Mouse (Mus musculus) thymus, postnatal 4 days (tissue): ENCODE results near the gene Hs2st1.
A peak's percentile ranks its signal among the peaks of the same experiment; 100 is the strongest.

Experiments used
- DNase-seq: peaks from one replicate; pipeline ENCODE4 v3.0.0; 2021

The Hs2st1 gene

GRCm38 (mm10) chr3:144570047-144570815 is at the start of gene Hs2st1, which contains the start of gene Selenof:
Gene Hs2st1 (minus strand): TSS chr3:144570181.
Gene Selenof (plus strand): TSS chr3:144570304.
- DNase-seq: peak; percentile 94

GRCm38 (mm10) chr3:144617633-144618180 is 47.7 kb upstream of the Hs2st1 start:
- DNase-seq: no peak

DNA sequence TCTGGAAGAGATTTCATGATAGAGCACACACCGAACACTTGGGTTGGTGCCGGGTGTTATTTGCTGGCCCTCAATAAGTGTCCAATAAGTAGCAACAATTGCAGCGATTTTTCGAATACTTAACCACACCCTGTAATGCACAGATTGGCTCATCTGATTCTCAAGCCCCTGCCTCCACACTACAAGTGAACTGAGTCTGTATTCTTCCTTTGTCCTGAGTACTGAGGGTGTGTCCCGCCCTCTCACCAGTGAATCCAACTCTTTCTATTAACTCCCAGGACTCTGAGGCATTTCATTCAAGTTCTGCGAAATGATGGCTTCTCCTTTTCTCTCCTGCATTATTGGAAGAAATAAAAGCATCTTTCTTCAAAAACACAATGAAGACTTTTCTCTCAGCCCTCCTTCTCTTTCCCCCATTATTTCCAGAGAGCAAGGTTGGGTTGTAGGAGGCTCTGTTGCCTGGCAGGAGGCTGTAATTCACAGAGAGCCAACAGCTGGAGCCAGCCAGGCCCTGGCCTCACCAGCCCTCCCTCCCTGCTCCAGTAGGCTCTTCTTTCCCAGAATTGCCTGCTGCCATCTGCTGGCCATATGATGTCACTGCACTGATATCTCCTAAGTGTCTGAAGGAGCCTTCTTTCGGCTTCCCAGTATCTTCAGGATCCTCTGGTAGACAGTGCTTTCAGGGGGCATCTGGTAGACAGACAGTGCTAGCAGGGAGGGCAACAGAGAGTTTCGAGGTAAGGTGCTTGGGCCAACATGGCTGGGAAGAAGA is 46.9 kb upstream of the Hs2st1 start:
- DNase-seq: peak; percentile 83

DNA sequence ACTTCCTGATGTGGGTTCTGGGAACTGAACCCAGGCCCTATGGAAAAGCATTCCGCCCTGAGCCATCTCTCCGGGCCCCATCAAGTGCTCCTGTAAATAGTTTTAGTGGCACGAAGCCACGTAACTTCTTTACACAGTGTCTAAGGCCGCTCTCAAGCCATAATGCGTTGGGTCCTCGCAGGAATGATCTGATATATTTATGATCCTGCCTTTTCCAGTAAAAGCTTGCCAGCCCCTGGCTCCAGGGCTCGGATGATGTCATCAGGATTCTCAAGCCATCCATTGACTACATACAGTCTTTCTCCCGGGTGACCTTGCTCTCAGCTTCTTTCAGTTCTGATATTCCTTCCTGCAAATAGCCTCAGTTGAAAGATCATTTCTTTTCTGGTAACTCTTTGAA is 45.5 kb upstream of the Hs2st1 start:
- no peak for DNase-seq

DNA sequence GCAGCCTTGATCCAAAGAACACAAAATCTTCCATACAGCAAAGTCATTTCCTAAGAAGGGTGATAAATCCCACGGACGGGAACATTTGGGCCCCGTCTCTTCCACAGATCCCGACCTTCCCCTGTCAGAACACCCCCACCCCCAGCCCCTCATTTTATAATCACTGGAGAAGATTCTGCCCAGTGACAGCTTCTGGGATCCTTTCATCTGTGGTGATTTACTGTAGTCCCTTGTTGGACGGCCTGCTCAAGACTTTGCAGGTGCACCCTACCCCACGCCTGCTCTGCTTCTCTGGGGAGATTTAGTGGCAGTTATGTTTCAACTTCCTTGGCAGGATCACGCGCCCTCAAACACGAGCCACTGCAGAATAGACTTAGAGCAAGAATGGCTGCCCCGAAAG is 44.7 kb upstream of the Hs2st1 start:
- DNase-seq: no peak

DNA sequence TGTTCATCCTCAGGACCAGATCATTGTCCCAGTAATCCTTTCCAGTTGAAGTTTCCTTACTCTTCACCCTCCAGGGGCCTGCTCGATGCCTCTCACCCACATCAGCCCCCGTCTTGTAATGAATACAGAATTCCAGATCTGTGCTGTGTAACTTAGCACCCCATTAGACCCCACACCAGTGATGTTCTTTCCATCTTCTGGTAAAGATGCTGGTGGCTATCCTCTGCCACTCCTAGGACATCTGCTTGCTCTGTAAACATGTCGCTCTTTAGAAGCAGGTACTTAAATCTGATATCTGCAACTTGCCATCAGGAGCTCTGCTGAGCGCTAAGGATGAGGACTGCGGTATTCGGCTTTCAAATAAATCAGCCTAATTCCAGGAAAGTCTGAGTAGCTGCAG is 44.3 kb upstream of the Hs2st1 start:
- DNase-seq: no peak

- no peak for DNase-seq
These were observed 42.4 kb upstream of the Hs2st1 start for GRCm38 (mm10) chr3:144612382-144612781.

- no peak for DNase-seq
These were observed 41.8 kb upstream of the Hs2st1 start for GRCm38 (mm10) chr3:144611626-144612271.

GRCm38 (mm10) chr3:144610759-144611158 is 40.8 kb upstream of the Hs2st1 start:
- no peak for DNase-seq

- no peak for DNase-seq
These were observed 38.1 kb upstream of the Hs2st1 start for GRCm38 (mm10) chr3:144608090-144608489.

GRCm38 (mm10) chr3:144606449-144606848 is 36.5 kb upstream of the Hs2st1 start:
- peak; percentile 35 for DNase-seq

DNA sequence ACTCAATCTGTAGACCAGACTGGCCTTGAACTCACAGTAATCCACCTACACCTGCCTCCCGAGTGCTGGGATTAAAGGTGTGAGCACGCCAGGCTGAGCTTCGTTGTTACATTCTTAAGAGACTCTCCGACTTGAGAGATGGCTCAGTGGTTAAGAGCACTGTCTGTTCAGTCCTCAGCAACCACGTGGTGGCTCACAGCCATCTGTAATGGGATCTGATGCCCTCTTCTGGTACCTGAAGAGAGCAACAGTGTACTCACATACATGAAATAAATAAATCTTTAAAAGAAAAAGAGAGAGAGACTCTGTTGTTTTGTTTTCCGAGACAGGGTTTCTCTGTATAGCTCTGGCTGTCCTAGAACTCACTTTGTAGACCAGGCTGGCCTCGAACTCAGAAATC is 35.8 kb upstream of the Hs2st1 start:
- DNase-seq: peak; percentile 30

GRCm38 (mm10) chr3:144604205-144604604 is 34.2 kb upstream of the Hs2st1 start:
- DNase-seq: no peak

DNA sequence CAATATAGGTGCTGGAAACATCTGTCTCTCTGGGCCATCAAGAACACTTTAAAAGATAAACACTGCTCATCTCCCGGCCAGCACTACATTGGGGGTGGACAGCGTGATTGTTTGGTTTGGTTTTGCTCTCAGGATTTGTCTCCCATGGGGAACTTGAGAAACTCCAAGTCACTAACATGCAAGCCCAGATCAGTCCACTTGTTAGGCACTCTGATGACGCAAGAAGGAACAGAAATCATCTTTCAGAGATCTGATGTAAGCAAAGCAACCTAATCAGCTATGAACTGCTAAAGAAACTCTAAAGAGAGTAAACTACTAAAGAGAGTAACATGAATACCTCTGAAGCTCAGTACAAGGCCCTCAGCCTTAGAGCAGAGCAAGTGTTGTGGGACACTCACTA is 33.6 kb upstream of the Hs2st1 start:
- DNase-seq: no peak

- DNase-seq: no peak
These were observed 32.8 kb upstream of the Hs2st1 start for GRCm38 (mm10) chr3:144602819-144603218.

DNA sequence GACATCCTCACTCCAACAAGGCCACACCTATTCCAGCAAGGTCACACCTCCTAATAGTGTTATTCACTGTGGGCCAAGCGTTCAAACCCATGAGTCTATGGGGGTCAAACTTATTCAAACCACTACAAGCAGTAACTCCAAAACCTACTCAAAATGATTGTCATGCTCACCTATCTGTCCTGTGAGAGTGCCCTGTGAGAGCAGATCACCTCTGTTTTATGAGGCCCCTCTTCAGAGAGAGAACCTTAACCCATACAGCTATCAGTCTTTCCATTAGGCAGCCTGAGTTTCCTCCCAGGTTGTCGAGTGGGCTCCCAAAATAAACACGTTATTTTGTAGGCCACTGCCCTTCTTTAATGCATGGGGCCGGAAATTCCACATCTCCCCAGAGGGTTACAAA is 32.4 kb upstream of the Hs2st1 start:
- DNase-seq: no peak

- DNase-seq: no peak
These were observed 27.9 kb upstream of the Hs2st1 start for GRCm38 (mm10) chr3:144597790-144598467.

- peak; percentile 1 for DNase-seq
These were observed 27.1 kb upstream of the Hs2st1 start for GRCm38 (mm10) chr3:144597121-144597520.

- no peak for DNase-seq
These were observed 23.2 kb upstream of the Hs2st1 start for GRCm38 (mm10) chr3:144592992-144593785.

GRCm38 (mm10) chr3:144589189-144589890 is 19.4 kb upstream of the Hs2st1 start:
- no peak for DNase-seq

DNA sequence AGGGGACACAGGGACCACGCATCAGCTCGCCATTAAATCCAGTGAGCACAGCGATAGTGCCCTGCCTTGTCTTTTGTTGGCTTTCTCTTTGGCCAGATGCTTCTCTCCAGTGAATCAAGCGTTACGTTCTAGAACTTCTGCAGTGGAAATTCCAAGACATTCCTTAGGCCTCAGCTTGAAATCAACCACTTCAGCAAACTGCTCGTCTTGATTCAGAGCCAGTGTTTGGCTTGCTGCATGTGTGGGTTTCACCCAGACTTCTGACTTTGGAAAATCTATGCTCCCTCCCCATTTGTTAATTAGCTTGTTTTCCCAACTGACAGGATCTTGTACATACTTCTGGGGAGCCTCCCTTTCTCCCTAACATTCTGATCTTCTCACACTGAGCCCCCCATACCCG is 16.8 kb upstream of the Hs2st1 start:
- DNase-seq: no peak
